Mouse (Mus musculus) hindbrain, embryonic 10.5 days (tissue): ENCODE measurements at regions not wholly inside any gene's neighbourhood (a gene's known extent, or its start where the extent isn't known, plus 50 kb on each side); places are given as distances from the start of the nearest gene placed in this dataset.

Source experiments
- DNase-seq: peaks from one replicate; pipeline ENCODE4 v3.0.0-alpha.2; 2017; ENCODE audit warnings: low spot score
- H3K27ac ChIP-seq: fragments of 300-500 bp; sonication (generic); 2 replicates; pipeline ENCODE4 v1.5.1; 2016; ENCODE audit warnings: mild to moderate bottlenecking, moderate library complexity
- H3K27me3 ChIP-seq: fragments of 300-500 bp; sonication (generic); 2 replicates; pipeline ENCODE4 v1.6.1; 2016; ENCODE audit warnings: mild to moderate bottlenecking; ENCODE audit not compliant: poor library complexity, insufficient read depth, severe bottlenecking
- H3K36me3 ChIP-seq: fragments of 300-500 bp; sonication (generic); 2 replicates; pipeline ENCODE4 v1.6.1; 2016; ENCODE audit warnings: mild to moderate bottlenecking, moderate library complexity
- H3K4me1 ChIP-seq: fragments of 300-500 bp; sonication (generic); replicated peaks from 2 replicates; pipeline ENCODE4 v1.6.1; 2016; ENCODE audit warnings: mild to moderate bottlenecking
- H3K4me3 ChIP-seq: fragments of 300-500 bp; sonication (generic); 2 replicates; pipeline ENCODE4 v1.5.1; 2016; ENCODE audit warnings: mild to moderate bottlenecking, moderate library complexity
- H3K9me3 ChIP-seq: fragments of 300-500 bp; sonication (generic); 2 replicates; pipeline ENCODE4 v1.6.1; 2016; ENCODE audit warnings: mild to moderate bottlenecking, moderate library complexity
- WGBS: fragments of 180-500 bp; shearing (Covaris S2); methylation state at CpG from one replicate; pipeline ENCODE4 v1.1.7; 2016; 5-methylcytosine and 5-hydroxymethylcytosine counted together

- WGBS = 17% methylated on average over 2 of the region's 2 CpGs
- no peaks in the 10 kb centered on the region for H3K36me3 ChIP-seq
- no peaks in the 10 kb centered on the region for H3K9me3 ChIP-seq
- DNase-seq = peak; percentile 14
- H3K27ac ChIP-seq = no peak overlapping the region
- no peaks in the 10 kb centered on the region for H3K27me3 ChIP-seq
- H3K4me1 ChIP-seq = no peaks in the 10 kb centered on the region
- no peak overlapping the region for H3K4me3 ChIP-seq
Measured at GRCm38 (mm10) chr14:39532689-39533088, 59.8 kb upstream of the Nrg3 start.
